Mouse (Mus musculus) thymus, postnatal 14 days (tissue): Measurements from ENCODE around the gene Rplp2.
A peak's percentile ranks its signal among the peaks of the same experiment; 100 is the strongest.
"Not testable (repeated sequence)": the region's sequence is repeated elsewhere in the genome, so short reads cannot be mapped to it uniquely, and the experiment has no call there.

ENCODE experiments used
- DNase-seq: peaks from one replicate; pipeline ENCODE4 v3.0.0; 2021

Gene Rplp2

DNA sequence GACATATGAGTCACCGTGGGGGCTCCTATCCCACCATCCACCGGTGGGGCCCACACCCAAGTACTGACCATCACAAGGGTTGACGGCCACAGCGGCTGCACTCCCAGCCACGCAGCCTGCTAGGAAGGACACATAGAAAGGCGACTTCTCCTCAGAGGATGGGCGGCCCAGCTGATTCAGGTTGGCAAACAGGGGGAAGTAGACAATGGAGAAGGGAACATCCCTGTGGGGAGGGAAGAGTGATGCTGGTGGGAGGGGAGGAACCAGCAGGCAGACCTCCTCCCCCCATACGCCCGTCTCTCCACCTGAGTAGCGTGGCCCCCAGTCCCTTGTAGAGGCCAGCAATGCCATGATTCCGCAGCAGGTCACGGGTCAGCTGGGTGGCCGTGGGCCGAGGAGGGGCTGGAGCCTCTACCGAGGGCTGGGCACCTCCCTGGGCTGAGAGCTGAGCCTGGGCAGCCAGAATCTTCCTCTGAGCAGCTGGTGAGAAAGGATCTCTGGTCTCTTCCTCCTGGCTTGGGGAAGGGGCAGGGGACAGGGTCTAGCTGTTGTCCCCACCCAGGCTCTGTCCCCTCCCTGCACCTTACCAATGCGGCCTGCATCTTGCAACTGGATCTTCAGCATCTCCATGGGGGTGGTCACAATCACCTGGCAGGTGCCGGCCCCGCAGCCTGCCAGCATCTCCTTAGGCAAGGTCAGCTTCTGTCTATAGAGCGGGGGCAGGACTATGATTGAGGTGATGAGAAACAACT lies 15.6 kb upstream of the Rplp2 start:
- DNase-seq: no peak

DNA sequence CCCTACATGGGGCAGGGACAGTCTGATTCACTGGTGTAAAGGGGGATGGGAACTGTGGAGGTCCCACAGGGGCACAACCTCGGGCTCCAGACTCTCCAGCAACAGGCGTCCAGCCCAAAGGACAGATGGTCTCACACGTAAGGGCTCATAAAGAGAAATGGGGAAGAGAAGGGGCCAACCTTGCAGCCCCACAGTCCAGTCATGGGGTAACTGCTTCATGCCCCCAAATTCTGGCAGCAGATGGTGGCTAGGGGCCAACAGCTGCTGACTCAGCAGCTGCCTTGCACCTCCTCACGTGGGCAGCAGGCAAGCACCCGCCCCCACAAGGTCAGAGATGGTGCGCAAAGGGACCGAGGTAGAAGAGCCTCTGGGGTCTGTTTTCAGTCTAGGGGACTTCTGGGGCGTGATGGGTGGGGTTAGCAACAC lies 15.0 kb upstream of the Rplp2 start:
- no peak for DNase-seq

DNA sequence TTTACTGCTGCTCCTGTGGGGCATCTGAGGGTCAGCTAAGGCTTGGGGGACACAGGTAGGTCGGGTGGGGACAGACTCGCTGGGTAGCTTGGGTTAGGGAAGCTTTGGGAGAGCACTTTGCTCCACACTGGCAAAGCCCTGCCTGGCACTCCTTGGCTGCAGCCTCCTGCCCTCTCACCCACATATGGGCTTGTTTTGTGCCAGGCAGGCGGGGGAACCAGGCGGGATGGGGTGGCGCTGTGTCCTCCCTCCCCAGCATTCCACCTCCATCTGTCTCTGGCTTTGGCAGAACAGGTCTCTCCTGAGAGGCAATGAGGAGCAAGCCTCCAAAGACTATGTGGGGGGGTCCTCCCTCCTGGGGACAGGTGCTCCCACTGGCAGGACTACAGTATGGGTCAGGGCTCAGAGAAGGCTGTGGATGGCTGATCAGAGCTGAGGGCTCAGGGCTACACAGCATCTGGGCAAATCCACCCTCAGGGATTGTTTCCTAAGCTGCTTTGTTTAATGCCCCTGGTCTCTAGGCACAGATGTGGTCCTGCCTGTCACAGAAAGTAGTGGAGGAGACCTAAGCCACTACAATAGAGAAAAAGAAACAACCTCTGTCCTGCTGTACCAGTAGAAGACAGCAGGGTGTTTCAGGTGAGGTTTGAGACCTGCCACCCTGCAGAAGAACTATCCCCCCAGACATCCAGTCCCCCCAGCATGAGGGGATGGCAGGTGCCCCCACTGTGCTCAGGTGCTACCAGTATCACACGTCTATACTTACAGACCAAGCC lies 14.2 kb upstream of the Rplp2 start:
- peak; percentile 5 for DNase-seq

DNA sequence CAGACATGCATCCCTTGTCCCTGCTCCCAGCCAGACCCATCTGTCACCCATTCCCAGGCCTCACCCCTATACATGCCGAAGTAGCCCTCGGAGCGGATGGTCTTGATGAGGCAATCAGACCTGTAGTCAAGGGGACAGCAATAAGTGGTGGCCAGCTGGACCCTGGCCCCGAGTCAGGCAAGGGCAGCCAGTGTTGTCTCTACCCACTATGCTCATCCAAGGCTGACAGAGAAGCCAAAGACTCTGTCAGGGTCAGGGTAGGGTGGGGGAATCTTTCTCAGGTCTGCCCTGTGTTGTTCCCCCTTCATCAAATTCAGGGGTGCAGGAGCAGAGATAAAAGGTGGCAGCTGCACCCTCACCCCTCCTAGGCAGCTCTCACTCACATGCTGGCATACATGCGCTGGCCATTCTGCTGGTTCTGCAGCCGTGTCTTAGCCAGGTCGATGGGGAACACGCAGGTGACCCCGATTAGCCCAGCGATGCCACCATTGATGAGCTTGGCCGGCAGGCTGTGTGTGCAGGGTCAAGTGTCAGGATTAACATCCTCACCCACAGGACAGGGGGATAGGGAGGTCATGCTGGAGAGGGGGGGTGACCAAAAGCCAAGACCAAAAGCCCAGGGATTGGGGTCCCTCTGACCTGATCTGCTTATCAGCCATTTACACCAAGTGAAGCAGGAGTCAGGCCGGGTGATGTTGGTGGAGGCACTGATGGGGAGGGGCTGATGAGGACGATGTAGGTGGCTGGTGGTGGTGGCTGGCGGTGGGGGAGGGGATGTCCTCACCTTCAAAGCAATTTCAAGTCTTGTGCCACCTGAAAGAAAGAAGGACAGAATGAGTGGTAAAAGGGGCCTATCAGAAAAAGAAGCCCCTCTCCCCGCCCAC lies 13.4 kb upstream of the Rplp2 start:
- DNase-seq: peak; percentile 5

DNA sequence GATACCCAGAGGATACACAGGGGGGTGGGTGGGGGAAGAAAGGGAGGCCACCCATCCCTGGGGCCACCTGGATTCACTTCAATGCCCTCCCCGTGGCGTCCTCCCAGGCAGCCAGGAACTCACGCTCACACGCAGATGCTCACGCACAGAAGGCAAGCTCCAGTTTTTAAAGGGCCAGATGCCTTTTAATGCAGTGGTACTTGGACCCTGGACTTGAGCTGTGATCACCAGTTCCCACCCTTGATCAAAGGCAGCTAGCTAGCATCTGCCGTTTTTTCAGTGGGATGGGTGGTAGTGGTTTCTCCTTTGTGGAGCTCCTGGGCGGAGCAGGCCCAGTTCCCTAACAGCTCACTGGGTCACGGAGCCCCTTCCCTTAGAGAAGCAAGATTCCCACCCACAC lies 12.7 kb upstream of the Rplp2 start:
- DNase-seq: peak; percentile 48

DNA sequence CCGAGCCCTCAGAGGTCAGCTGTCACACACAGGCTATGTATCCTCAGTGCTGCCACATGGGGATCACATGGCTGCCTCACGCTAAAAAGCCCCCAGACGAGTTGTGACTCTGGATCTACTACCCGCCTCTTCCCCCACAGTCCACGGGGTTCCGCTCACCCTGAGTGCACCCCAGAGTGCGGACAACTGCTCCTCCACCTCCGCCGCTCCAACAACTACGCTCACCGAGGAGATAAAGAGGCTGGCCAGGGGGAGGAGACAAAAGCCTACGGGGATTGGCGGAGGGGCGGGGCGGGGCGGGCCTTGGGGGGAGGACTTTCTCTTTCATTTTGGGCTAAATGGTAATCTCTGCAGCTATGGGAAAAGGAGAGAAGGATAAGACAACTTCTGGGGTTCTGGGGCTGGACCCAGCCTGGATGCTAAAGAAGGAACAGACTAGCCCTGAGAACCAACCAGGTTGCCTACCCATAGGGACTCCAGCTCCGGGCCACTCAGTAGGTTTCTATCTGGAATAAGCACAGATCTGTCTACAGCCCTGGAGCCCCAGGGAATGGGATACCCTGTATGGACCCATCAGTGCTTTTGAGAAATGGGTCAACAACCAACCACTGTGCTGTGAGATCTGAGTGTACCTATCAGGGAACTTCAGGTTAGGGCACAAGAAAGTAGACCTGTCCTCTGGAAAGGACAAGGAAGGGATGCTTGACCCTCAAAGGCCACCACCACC lies 11.9 kb upstream of the Rplp2 start:
- DNase-seq: peak; percentile 77

DNA sequence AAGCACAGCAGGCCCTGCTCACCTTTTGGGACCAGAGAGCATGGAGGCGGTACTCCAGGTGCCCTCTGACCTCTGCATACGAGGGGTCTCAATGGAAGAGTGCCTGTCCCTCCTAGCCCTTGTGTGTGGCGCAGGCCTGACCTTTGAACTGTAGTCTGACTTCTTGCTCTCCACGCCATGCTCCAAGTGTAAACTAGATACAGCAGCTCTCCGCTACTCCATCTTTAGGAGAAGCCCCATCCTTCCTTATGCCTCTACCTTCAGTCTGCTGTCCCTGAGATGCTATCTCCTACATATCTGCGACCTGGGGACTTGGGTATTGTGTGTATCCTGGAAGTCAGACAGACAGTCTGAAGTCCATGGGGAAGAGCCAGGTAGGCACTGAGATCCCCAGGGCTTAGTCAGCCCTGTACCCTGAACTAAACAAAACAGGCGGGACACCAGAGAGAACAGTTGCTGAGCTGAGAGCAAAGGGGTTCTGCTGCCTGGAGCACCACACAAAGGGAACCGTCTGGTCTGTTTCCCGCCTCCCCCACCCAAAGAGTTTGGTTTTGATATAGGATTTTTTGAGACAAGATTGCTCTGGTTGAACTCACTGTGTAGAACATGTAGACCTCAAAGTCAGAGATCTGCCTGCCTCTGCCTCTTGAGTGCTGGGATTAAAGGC lies 11.2 kb upstream of the Rplp2 start:
- peak; percentile 9 for DNase-seq

DNA sequence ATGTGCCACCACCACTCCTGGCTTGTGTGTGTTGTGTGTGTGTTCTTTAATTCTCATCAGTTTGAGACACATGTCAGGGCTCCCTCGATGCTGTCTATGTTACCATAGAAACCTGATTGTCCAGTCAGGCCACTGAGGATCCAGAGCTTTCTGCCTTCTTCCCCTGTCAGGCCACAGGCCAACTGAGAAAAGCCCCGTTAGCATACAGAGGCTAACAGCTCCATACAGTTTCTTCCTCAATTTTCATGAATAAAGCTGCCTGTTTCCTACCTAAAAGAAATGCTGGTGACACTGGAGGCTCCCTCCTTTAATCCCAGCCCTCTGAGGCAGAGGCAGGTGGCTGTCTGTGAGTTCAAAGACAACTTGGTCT lies 10.7 kb upstream of the Rplp2 start:
- no peak for DNase-seq

DNA sequence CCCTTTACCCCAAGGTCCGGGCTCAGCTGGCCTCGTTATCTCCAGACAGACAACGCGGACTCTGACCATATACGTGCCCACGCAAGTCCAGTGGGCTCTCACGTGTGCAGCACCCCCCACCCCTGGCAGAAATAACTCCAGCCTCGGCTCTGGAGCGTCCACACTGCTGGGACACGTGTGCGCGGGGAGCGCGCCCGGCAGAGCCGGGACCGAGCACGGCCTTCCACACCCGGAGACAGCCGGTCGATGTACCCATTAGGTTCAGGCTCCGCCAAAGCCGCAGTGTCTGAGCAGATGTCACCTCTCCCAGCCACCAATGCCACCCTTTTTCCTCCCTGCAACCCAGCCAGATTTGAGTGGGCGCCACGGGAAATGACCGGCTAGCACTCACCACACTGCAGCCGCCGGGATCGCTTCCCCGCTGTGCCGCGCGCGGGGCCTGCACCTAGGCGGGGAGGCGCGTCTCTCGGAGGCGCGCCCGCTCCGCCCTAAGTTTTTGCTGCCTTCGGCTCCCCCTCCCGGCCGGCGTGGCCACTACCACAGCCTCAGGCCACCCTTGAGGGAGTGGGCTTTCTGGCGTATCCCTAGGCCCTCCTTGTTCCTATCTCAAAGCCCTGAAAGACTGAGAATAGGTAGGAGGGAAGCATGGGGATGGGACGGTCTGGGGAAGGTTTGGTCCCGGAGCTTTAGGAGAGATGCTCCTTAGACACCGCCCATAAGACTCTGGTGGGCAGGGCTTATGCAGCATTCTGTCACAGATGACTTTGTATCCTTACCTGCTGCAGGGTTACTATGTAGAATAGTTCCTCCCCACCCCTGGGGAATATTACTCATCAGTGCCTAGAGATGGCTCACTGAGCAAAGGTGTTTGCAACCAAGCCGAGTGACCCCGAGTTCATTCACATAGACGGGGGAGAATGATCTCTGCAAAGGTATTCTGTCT lies 9.7 kb upstream of the Rplp2 start, which contains the start of gene Slc25a22:
Gene Slc25a22, minus strand, starts transcription at position 715 of the 943 bp plus-strand sequence.
- DNase-seq: peak; percentile 89

DNA sequence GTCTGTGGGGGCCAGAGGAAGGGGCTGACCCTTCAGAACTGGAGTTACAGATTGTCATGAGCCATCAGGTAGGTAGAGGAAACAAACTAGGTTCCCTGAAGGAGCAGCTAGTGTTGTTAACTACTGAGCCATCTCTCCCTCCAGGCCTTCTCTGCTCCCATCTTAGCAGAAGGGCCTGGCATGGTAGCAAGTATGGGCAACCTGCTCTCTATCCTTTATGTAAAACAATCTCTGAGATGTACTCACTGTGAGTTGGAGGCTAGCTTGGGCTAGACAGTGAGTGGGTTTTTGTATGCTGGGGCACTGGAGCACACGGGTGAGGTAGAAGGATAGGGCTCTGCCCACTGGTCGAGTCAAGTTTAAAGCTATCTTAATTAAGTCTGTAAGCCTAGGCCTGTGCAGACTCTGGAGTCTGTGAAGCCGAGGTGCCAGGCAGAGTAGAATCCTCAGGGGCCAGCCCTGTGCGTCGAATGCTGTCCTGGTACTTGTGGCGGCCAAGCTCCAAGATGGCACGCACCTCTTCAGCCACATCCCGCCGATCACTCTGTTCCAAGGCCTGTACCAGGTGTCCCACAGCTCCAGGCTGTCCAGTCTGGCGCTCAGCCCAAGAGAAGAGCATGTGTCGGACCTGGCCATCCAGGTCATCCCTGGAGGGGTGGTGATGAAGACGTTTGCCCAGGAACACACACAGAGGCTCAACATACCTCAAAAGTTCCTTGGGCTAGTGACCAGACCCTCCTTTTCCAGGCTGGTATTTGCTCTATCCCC lies 8.8 kb upstream of the Rplp2 start:
- DNase-seq: no peak

DNA sequence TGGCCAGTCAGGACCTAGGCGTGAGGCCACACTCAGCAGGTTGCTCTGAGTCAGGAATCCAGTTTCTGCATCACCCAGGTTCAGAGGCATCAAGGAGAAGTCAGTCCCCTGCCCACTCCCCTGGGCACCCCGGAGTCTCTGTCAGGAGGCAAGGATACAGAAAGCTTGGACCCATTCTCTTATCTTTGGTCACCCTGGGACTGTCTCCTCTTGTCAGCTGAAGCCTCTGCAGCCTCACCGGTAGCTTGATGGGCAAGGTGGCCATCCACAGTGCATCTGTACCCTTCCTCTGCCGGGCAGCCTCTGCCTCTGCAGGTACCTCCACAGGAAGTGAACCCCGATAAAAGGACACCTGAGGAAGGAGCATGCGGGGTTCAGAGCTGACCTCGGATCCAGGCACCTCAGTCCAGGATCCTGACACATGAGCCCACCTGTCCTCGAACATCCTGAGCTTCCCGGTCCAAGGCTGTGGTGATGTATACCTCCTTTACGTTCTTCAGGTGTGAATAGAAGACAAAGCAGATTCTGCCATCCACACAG lies 8.0 kb upstream of the Rplp2 start:
- no peak for DNase-seq

DNA sequence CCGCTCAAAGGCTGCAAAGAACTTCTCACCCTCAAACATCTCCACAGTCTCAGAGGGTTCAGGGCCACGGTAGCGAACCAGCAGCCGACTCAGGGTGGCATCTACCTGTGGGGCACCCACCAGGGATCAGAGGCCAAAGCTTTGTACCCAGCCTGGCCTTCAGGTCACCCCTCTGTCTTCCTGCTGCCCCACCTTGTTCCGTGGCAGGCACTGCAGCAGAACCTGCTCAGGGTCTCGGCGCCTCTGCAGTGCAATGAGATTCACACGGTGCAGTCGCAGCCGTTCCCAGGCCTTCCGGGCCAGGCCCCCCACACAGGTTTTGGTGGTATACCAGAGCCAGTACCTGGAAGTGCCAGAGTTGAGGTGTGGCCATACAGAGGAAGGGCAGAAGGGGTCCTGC lies 7.4 kb upstream of the Rplp2 start:
- no peak for DNase-seq

DNA sequence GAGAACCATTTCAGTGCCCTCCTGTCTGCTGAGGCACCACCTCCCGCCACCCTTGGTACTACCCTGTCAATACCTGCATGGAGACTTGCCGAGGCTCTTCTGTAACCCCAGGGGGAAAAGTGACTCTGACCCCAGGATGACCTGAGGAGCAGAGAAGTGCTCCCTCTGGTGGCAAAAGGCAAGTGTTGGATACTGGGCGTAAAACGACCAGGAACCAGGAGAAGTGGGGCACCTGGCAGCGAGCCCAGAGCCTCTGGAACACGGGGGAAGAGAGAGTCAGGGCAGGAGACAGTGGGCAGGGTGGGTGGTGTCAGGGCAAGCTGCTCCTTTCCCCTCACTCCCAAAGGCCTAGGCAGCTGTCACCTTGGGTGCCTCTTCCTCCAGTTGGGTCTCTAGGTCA lies 6.6 kb upstream of the Rplp2 start:
- DNase-seq: peak; percentile 57

DNA sequence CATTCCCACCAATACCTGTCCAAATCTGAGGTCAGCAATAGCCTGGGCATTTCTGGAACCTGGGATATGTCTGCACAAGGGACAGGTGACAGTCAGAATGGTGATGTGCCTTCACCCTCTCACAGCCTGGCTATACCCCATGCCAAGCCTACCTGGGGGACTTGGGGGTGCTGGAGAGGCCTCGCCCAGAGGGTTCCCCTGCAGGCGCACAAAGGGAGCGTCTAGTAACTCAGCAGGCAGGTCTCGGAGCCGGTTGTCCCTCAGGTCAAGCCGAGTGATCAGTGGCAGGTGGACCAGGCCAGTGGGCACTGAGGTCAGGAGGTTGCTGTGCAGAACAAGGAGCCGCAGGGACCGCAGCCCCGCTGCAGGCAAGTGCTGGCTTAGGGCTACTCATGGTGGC lies 5.7 kb upstream of the Rplp2 start:
- no peak for DNase-seq

DNA sequence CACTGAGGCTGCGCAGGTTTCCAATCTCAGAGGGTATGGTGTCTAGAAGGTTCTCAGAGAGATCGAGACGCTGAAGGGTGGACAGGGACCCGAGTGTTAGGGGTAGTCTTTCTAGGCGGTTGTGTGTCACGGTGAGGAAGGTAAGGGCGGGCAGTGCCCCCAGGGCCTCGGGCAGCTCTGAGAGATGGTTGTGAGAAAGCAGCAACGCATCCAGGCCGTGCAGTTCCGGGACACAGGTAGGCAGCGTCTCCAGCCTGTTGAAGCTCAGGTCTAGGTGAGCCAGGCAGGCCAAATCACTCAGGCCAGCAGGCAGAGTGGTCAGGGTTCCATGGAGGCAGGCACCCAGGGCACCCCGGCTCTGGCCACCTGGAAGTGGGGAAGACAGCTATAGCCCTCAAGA lies 5.0 kb upstream of the Rplp2 start:
- DNase-seq: no peak

DNA sequence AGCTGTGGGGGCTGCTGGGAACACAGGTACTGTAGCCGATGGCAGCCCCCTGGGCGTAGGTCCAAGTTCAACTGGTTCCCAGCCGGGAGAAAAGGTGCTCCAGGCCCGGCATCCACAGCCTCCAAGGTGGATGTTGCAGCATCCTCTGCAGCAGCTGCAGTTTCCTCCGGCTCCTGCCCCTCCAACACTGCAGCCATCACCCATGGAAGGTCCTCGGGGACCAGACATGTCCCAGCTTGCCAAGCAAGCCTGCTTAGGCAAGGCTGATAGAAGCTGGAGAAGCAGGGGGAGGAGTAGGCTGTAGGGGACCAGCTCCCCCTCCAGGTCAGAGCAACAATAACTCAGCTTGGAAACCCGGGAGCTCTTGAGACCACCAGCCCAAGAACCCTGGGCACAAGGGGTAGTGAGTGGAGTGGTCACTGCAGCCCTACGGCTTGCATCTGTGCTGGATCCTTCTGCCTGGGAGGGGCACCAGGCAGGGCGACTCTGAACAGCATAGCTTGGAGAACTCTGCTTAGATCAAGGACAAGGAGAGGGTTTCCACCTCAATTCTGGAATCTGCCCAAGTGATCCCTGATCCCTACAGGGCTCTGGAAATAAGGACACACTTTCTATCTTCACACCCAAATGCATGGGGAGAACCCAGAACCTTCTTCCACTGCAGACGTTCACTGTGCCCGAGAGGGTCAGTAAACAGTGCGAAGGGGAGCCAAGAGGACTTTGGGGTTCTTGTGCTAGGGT lies 3.9 kb upstream of the Rplp2 start:
- peak; percentile 58 for DNase-seq

DNA sequence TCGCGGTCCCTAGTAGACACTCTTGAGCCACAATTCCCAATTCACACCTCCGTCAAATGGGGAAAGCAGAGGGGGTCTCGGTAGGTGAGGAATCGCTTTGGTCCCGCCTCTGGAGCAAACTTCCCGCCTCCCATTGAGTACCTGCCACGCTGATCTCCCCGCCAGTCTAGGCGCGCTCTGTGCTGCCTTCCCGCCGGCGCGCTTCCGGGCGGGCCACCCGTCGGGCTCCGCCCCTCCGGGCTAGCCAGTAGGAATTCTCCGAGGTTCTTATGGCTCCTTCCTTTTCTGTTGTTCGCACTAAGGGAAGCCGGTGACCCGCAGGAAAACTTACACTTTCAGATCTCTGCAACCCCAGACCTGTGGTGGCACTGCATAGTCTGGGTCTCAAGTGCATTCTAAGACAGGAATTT lies 3.3 kb upstream of the Rplp2 start, which contains the start of gene Pidd1:
Gene Pidd1, minus strand, starts transcription at position 198 of the 410 bp plus-strand sequence.
- peak; percentile 71 for DNase-seq

DNA sequence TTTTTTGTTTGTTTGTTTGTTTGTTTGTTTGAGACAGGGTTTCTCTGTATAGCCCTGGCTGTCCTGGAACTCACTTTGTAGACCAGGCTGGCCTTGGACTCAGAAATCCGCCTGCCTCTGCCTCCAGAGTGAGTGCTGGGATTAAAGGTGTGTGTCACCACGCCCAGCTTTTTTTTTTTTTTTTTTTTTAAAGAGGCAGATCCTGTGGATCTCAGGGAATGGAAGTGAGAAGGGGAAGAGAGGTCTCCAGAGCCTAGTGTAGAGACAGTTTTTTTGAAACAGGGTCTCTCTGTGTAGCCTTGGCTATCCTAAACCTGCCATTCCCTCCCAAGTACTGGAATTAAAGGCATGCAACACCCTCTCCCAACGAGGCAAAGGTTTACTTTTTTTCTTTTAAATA lies 796 bp upstream of the Rplp2 start:
- DNase-seq: not testable (repeated sequence)

DNA sequence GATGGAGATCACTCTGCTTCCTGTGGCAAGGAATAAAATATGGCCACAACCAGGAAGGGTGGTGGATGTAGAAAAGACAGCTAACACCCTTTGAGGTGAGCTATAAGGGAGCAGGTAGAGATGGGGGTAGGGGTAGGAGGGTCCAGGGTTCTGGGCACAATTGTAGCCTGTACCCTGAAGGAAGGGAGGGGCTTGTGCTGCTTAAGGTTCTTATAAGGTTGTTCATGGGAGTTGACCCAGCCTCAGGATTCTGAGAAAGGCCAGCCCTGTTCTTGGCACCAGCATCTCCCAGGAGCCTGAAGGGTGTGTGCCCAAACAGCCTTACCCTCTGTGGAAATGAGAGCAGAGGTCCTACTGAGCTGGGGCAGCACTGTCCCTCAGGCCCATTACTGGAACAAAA lies 4.8 kb downstream of the Rplp2 start:
- no peak for DNase-seq
